Mouse (Mus musculus): Measurements from ENCODE around the gene Rbm47.

DNA sequence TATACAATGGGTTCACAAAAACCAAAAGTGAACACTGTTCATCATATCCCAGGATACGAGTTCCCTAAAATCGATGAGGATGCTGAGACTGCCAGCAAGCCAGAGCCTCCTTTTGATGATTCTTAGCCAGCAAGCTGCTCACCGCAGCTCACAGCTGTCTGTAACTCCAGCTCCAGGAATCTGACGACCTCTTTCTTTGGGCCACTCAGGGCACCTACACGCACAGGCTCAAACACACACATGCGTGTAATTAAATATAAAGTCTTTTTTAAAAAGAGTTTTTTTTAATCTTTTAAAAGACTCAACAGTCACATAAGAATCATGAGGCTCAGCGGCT lies 103.8 kb downstream of the Rbm47 start:
- no peak for TF ChIP-seq POLR2A (IDR thresholded peaks at IDR 0.05; ENCODE audit: low read depth, low read length)
- no peak for TF ChIP-seq CTCF (IDR thresholded peaks at IDR 0.05; ENCODE audit: borderline replicate concordance, insufficient read depth, low read length)

Data from embryonic fibroblast, embryonic 13.5 days (primary cell).